Mouse (Mus musculus) spleen, postnatal 10 days (tissue): ENCODE measurements around the gene Bmp6.

Experiments
- DNase-seq, 2 experiments: peaks; one replicate each; pipeline ENCODE4 v3.0.0; 2021 to 2022; ENCODE audit warnings: low spot score in 2 of 2

Gene Bmp6

DNA sequence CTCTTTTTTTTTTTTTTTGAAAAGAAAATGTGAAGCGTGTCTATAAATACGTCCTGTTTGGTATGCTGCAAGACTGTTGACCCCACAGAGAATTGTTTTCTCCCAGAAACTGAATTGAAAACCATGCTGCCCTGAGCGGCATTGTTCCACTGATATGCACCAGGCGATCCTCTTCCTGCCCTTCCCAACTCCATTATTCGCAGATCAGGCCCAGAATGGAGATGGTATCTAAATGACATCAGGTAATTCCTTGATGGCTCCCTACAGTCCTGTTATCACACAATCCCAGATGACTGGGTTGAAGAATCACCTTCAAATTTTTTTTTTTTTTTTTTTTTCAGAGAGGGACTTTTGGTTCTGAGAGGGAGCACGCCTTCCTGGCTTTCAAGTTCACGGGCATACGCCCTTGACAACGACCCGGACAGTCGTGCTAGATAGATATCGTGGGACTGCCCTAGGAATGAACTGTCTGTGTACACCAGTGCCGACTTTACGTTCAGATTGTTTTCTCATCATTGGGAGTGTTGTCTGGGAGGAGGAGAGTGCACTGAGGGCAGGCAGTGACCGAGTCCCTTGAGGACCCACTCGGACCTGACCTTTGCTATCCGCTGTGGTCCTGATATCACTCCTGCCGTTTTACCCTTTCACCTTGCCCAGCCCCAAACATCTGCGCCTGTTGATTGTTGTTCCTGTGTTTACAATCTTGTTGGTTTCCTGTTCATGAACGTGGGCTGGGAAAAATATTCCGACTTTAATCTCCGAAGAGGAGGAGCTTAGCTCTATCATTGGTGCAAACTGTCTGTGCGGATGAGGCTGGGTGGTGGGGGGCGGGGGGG is 8.7 kb downstream of the Bmp6 start:
- no peak for DNase-seq

DNA sequence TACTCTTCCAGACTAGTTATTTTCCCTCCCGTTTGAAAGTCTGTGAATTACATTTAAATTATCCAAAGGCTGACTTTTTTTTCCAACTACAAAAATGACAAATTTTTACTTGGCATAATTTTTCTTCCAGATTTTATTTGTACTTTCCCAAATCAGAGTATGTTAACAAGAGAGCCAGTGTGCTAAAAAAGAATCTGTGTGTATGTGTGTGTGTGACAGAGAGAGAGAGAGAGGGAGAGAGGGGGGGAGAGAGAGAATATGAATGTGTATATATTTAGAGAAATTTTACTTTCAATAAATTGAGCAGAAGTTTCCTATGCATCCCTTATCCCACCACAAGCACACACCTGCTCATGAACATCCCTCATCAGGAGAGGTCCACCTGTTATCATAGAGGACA is 9.4 kb downstream of the Bmp6 start:
- no peak for DNase-seq

DNA sequence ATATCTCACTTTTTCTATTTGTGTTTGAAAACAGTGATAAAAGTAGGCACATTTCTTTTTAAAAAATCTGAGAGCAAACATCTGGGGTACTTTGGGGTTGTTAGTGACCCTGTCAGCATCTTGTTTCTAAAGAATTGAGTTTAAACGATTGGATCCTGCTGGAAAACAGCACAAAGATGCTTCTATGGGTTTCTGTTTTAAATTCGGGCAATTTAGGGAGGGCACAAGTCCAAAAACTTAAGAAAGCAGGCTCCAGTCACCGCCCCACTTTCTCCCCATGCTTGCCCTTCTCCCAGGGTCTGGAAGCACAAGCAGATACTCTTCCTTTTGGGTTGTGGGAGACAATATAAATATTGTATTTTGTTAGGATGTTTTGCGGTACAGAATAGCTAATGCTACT is 14.1 kb downstream of the Bmp6 start:
- DNase-seq = no peak

DNA sequence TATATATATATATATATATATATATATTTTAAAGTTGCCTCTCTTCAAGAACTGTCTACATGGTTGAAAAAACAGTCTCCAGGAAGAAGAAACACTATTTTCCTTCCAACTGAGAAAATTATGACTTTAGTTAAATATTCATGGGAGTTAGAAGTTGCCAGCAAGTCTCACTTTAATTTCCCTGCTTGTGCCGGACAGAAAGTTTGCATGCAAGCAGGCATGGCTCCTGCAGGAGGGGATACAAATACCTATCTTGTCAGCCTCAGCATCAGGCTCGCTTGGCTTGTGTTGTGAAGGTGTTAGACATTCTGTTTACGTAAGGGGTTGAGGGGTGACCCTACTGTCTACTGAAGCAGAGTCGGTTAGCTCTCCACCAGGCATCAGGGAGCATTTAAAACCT is 17.8 kb downstream of the Bmp6 start:
- DNase-seq = no peak

DNA sequence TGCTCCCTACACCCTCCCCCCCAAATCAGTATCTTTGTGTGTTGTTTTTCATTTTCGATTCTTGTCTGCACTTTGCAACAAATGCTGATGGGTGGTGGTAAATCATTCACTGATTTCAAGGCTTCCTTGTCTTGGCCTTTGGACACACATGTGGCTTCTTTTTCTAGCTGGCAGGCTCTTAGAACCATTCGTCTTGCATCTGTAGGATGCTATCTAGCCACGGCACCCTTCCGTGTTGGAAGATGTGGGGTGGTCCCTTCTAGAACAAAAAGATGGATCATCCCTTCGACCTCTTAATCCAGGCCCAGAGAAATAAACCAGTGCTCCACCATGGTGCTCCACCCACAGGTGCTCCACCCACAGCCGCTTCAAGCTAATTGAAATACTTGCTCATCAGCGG is 19.0 kb downstream of the Bmp6 start:
- no peak for DNase-seq

DNA sequence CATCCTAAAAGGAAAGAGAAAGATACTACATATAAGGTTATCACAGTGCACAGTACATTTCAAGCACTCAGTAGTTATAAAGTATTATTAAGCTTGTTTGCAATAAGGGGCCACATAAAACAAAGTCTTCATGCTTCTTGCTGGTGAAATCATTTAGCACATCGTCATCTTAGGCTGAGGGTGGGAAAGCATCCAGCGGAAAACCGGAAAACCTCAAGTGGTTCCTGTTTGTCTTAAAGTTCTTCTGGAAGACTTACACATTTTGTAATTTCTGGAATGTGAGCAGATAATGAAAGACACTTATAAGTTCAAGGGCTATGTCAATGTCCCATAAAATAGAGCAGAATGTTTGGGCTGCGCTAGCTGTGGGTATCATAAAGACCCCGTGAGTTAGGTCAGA is 24.7 kb downstream of the Bmp6 start:
- DNase-seq = no peak

DNA sequence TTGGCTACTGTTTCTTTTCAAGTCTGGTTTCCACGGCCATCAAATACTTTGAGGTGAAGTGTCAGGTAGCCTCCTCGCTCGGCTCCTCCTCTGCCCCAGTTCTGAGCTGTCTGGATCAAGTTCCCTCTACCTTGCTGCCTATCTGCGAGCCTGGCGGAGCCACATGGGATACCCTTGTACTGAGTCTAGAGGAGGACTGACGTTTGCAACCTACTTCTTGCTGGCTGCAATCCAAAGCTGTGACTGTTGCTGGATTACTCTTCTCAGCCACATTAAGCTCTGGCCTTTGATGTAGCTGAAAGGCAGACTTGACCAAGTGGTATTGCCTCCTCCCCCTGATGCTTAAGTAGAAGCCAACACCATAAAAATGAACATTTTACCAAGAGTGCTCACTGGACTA is 31.2 kb downstream of the Bmp6 start:
- no peak for DNase-seq

DNA sequence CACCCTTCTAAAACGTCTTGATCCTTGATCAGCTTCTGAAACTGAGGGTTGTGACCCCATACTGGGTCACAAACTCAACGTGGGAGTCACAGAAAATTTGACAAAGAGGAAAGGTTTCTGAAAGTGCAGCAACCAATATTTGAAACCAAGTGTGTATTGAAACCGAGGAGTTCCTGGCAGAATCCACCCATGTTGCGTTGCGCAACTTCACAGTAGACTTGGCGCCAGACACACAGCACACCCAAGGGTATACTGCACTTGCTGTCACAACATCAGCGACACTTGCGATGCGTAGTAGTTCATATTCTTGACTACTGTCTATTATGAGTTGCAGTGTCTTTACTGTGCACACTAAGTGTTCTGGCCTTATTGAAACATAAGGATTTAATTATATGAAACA is 32.4 kb downstream of the Bmp6 start:
- DNase-seq = no peak

DNA sequence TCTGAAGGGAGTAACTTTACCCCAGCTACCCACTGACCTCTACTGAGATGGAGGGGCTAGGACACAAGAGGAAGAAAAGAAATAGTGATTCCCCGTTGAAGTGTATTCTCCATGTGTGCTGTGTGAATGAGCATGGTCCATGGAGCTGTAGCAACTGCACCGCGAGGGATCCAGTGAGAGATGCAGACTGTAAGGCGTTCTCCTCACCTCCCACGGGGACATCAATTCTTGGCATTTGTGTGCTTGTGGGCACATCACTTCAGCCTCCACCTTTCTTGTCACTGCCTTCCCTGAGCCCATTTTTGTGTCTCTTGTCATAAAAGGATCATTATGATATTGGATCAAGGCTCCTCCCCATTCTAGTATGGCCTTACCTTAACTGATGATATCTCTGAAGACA is 34.9 kb downstream of the Bmp6 start:
- no peak for DNase-seq

DNA sequence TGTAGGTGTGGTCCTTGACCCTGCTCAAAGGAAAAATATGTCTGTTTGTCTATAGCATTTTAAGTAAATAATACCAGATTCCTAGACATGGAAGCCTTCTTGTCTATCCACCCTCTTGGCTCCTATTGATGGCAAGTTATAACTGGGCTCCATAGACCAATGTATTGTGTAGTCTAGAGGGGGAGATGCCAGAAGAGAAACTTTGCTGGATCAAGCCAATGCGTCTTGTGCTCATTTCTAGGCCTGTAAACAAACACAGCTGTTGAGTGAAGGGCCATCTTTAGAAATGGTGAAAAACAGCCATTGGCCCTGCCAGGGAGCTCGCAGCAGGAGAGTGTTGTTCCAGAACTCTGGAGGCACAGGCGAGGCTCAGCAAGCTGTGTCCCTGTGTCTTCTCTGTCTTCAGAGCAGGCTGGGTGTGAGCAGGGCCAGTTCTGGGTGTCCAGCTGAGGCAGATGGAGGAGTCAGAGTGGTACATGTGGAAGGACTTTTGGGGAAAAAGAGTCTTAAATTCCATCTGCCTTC is 41.2 kb downstream of the Bmp6 start:
- no peak for DNase-seq

DNA sequence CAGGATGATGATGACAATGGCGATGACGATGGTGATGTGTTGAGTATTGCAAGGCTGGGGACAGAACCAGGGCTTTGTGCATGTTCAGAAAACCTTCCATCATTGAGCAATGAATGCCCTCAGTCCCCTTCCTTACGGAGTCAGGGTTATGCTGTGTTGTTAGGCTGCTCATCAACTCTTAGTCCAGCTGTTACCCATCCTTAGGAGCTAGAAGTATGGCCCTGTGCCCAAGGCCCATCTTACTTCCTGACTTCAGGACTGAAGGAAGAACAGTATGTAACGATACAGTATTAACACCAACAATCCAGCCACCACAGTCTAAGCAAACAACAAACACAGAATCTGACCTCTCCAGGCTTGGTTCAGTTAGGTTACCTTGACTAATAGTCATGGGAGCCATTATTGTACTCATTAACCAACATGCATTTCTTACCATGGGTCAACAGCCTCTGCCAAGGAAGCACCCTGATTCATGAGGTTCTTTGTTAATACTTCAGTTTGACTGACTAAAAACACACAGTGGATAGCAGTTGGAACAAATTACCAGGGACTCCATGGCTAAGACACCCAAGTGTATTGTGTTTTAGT is 42.6 kb downstream of the Bmp6 start:
- DNase-seq = no peak

DNA sequence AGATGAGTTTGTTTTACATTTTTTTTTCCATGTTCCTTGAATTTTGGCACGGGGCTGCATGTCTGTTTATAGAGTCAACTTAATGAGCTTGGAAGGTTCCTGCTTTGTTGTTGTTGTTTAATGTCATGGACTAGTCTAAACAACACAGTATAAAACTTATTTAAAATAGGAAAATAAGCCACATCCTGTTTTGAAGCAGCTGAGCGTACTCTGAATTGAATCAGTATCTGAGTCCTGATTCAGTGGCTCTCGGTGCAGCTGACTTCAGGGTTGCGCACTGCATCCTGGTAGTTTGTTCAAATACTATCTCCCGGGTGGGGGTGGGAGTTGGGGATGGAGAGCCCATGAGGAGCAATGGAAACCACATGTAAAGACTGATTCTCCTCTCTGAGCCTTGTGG is 48.5 kb downstream of the Bmp6 start:
- DNase-seq = no peak

DNA sequence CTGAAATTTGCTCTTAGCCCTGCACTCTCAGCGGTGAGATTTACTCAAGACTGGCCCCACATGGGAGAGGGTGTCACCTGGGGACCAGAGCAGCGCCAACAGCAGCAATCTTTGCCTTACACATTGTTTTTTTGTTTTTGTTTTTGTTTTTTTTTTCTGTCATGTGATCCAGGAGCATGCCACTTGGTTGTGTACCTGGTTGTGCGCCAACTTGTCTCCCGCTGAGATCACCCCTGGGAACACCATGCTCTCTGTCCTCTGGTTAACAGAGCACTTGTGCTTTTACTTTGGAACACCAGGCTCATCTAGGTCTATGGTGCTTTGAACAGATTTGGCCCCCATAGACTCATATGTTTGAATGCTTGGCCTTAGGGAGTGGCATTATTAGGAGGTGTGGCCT is 50.1 kb downstream of the Bmp6 start:
- DNase-seq = no peak

DNA sequence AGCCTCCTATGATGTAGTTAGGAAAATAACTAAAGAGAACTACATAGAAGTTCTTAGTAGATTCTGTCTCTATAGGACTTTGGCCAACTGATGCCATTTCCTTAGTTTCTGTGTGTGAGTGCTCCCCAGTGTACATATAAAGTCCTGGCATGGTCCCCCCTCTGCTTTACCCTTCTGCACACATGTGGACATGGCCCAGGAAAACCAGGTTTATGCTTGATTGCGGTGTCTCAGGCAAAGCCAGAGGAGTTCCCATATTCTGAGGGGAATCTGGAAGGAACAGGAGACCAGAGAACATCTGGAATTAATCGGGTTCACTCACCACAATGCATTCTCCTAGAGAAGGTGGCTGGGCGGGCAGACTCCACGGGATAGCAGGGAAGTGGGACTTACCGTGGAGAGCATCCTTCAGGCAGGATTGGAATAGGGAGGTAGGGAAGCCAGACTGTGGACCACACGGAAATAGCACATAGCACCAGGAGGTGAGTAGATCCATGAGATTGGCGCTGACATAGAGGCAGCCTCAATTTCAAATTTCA is 52.2 kb downstream of the Bmp6 start:
- no peak for DNase-seq

DNA sequence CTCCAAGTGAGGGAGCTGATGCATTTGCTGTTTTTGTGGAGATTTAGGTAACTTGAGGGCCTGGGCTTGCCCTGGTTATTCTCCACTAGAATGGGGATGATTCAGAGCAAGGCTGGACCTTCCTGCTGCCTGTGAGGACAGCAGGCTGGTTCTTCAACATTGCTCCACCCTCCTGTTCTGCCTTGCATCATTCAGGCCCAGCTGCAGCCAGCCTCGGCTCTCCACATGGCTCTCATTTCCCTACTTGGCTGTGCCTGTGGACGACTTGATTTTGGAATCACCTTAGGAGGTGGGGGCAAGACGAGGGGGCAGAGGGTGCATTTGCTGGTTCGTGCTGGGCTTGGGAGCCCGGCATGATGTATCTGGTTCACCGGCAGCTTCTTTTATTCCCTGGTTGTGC is 53.8 kb downstream of the Bmp6 start:
- DNase-seq = no peak

DNA sequence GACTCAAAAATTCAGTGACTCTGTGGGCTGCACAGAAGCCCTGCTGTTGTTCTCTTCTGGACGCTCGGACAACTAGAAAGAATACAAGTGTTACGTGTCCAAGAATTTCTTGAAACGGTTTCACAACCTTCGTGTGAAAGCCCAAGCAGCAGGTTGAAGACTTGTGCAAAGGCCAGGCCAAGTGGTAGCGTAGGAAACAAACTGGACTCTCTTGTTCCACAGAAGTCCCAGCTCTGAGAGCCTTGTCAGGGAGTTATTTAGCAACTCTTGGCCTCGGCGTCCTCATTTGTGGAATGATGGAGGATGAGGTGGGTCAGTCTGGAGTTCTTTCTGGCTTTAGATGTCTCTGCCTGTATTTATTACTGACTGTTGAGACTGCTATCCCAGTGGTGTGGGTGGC is 55.8 kb downstream of the Bmp6 start:
- DNase-seq = no peak

DNA sequence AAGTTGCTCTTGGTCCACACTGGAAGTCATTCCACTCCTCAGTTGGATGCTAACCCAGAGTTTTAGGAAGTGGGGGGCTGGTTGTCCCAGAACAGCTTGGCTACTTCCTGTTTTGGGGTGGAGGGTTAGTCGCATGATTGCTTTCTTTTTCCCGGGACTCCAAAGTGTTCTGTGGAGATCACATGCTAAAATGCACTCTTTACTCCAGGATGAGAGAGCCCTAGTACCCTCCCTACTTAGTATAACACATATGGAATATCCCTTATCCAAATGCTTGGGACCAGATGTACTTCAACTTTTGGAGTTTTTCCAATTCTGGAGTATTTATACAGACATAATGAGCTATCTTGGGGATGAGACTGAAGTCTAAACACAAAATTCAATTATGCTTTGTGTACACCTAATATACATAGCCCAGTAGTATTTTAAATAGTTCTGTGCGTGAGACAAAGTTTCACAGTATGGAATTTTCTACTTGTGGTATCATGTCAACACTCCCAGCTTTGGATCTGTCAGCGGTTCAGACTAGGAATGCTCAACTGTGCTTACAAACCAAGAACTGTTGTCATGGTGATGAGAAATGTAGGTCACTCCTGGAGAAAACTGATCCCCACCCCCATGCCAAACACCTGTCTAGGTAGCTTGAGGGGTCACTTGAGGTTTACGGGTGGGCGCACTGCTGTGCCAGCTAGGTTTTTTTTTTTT is 62.9 kb downstream of the Bmp6 start:
- DNase-seq = no peak

DNA sequence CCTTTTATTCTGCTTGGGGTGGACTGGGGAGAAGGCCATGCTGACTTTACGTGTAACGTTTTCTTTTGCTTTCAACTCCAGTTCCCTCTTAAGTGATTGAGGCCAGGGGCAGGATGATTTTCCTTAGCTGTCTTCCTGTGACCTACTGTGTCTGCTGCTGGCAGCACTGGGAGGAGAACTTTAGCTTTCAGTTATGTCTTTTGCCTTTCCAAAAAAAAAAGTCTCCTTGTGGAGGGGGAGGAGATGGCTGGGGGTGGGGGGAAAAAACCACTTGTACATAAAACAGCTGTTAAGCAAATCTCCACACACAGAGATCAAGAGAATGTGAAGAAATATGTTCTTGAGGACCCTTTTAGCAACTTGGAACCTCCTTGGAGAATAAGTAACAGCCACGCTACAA is 63.7 kb downstream of the Bmp6 start:
- no peak for DNase-seq

DNA sequence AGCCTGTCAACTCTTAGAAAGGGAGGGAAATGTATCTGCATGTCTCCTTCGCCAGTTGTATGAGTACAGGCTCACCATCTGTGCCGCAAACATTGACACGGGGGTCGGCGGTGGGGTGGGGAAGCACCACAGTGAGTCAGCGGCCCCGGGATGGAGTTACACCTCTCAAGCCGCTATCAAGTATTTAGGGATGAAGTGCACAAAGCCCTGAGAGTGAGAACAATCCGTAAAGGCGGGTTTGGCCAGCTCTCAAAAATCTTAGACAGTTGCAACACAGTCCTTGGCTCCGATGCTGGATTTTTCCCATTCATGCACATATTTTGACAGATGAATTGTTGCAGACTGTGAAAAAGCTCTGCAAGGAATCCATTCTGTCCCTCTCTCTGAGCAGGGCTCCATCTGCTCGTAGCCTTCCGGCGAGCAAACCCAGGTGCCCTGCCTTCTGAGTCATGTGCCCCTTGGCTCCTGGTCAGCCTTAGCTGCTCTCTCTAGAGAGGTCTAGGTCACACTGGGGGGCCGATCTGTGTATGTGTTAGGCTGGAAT is 65.5 kb downstream of the Bmp6 start:
- DNase-seq = no peak

DNA sequence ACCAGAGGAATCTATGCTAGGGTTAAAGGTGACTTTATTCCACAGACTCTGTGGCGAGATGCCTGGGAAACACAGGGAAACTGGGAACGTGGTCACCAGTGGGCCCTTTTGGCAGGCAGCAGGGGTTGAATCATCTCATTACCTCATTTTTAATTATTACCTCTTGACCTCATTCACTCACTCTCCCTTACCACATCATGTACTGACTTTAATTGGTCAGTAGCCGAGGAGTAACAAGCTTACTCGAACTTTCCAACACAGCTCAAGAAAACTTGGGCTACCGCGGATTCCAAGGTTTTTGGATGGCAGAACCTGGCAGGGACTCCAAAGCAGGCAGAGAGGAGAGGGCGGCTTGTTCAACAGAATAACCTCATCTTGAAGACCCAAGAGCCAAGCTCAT is 74.9 kb downstream of the Bmp6 start:
- DNase-seq = no peak

DNA sequence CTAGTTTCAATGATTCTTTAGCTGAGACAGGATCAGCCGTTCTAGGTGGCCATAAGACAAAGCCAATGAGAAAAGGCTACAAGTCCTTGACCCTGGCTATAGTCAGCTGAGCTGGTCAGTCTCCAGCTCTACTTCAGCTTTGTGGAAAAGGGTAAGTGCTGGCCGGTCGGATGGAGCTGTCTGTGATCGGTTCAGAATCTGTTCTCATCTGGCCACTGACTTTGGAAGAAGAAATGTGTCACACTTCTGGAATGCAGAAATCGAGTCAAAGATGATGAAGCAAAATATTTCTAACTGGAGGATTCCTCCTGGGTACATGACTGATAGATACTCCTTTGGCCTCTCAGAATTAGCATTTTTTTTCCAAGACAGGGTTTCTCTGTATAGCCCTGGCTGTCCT is 77.6 kb downstream of the Bmp6 start:
- no peak for DNase-seq

DNA sequence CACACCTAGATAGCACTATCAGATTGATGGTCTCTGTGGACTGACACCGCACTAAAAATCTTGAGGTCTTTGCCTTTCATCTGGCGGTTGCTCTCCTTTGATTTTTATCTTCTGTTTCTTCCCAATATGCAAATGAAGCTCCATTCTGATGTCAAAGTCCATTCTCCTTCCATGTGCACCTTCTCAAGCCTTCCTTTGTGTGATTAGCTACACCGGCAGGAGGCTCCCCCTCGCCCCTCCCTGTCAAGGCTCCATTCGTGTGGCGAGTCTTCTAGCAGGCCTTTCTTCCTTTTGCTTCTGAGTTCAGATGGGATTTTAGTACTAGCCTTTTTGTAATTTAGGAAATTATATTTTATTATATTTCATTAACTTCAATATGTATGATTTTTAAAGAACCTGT is 80.4 kb downstream of the Bmp6 start:
- no peak for DNase-seq
